ENCODE assay signal across 25 mouse cellular contexts in the genomic region with DNA sequence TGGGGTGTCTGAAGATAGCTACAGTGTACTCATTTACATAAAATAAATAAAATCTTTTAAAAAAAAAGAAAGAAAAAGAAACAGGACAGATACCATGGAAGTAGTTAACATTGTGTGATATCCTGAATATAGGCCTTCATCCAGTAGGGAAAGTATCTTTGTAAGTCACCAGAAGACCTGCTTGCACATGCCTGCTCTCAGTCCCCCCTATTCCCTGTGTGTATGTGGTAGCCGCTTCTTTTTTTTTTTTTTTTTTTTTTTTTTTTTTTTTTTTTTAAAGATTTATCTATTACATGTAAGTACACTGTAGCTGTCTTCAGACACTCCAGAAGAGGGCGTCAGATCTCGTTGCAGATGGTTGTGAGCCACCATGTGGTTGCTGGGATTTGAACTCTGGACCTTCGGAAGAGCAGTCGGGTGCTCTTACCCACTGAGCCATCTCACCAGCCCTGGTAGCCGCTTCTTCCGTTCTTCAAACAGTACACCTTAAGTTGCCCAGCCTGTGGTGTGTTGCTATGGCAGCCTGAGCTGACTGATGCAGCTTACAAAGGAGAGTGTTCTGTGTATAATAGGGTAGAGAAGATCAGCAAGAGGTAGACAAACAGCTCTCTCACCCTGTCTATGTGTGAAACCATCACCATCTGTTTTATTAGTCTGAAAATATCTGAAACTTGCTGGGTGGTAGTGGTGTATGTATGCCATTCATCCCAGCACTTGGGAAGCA. TPM values are rescaled to one million over a fixed set of nuclear protein-coding genes. Genes with fewer than 3 reads are reported as not detected.
DNase-seq lines count a peak whose midpoint lies in the region; ATAC-seq and TF ChIP-seq lines count a peak whose summit lies in the region.
"Had no signal": no experiment of that assay in that cellular context is flagged by ENCODE, and none has a peak within 500 bp of the region (broad histone marks: within the 10 kb centered on the region; RNA-seq: fewer than 3 reads in every experiment).

No protein-coding gene starts in this region.

- no peaks in the 10 kb centered on the region for H3K4me1 ChIP-seq in hindbrain, postnatal 0 days (ENCODE audit: insufficient read depth, low read length)
- H3K4me1 ChIP-seq in hindbrain, embryonic 16.5 days (ENCODE audit: control insufficient read depth, insufficient read depth, low read depth, low read length), result no peaks in the 10 kb centered on the region
- no peaks in the 10 kb centered on the region for H3K4me1 ChIP-seq in ES-E14 (ENCODE audit: control insufficient read depth in 2 of 2, insufficient read depth in 2 of 2, low read length in 2 of 2, poor library complexity in 1 of 2)
- H3K4me1 ChIP-seq in forebrain, embryonic 16.5 days (replicated peaks; ENCODE audit: control insufficient read depth, insufficient read depth, low read length), result 0 out of 2 replicates have a peak, but pooled peaks cover 2% of the 10 kb centered on the region
- no peaks in the 10 kb centered on the region for H3K4me1 ChIP-seq in cerebellum, adult 2 months (ENCODE audit: control insufficient read depth, insufficient read depth, low read length)
- H3K4me1 ChIP-seq: heart, embryonic 10.5 days; hindbrain, embryonic 10.5 days; neural tube, embryonic 15.5 days had no signal

- no peak overlapping the region for H3K4me3 ChIP-seq in hindbrain, postnatal 0 days (ENCODE audit: low read length)
- no peak overlapping the region for H3K4me3 ChIP-seq in hindbrain, embryonic 16.5 days (ENCODE audit: low read length)
- H3K4me3 ChIP-seq in ES-E14 (ENCODE audit: insufficient read depth in 1 of 2, low read depth in 1 of 2, low read length in 2 of 2, poor library complexity in 1 of 2, severe bottlenecking in 1 of 2), result no peak overlapping the region
- H3K4me3 ChIP-seq in forebrain, embryonic 16.5 days (replicated peaks; ENCODE audit: low read length), result no peak overlapping the region
- no peak overlapping the region for H3K4me3 ChIP-seq in cerebellum, adult 2 months (replicated peaks; ENCODE audit: insufficient read depth, low read depth, low read length)
- H3K4me3 ChIP-seq: embryonic facial prominence, embryonic 12.5 days; heart, embryonic 10.5 days; hindbrain, embryonic 10.5 days; neural tube, embryonic 15.5 days had no signal

- TF ChIP-seq POLR2A in cerebellum, adult 2 months (IDR thresholded peaks at IDR 0.05; ENCODE audit: borderline replicate concordance, insufficient read depth, low read length), result no peak

- H3K9me3 ChIP-seq in hindbrain, postnatal 0 days (ENCODE audit: low read length), result no peaks in the 10 kb centered on the region
- no peaks in the 10 kb centered on the region for H3K9me3 ChIP-seq in hindbrain, embryonic 16.5 days (ENCODE audit: control insufficient read depth, low read length)
- no peaks in the 10 kb centered on the region for H3K9me3 ChIP-seq in ES-E14 (ENCODE audit: control insufficient read depth, insufficient read depth, low read depth, low read length)
- H3K9me3 ChIP-seq in forebrain, embryonic 16.5 days (ENCODE audit: control insufficient read depth, low read length), result no peaks in the 10 kb centered on the region
- H3K9me3 ChIP-seq: embryonic facial prominence, embryonic 12.5 days; heart, embryonic 10.5 days; hindbrain, embryonic 10.5 days; neural tube, embryonic 15.5 days had no signal

- H3K36me3 ChIP-seq in hindbrain, postnatal 0 days (ENCODE audit: insufficient read depth, low read length), result peaks cover 17% of the 10 kb centered on the region
- H3K36me3 ChIP-seq in hindbrain, embryonic 16.5 days (ENCODE audit: control insufficient read depth, insufficient read depth, low read length), result peaks cover 22% of the 10 kb centered on the region
- H3K36me3 ChIP-seq in ES-E14 (ENCODE audit: control insufficient read depth, insufficient read depth, low read length, poor library complexity, severe bottlenecking), result peaks cover 2% of the 10 kb centered on the region; the same call in 1 of the 2 replicates
- H3K36me3 ChIP-seq in forebrain, embryonic 16.5 days (ENCODE audit: control insufficient read depth, insufficient read depth), result peaks cover 9% of the 10 kb centered on the region

- in situ Hi-C loops in ES-E14 (cut with MboI; ENCODE audit: low sequenced_read_pairs in 2 of 2, unreplicated experiment in 2 of 2), result no loop called here

- no peak overlapping the region for H3K9ac ChIP-seq in hindbrain, postnatal 0 days (replicated peaks; ENCODE audit: low read length)
- H3K9ac ChIP-seq in hindbrain, embryonic 16.5 days (ENCODE audit: low read depth, low read length), result no peak overlapping the region
- no peak overlapping the region for H3K9ac ChIP-seq in ES-E14 (ENCODE audit: insufficient read depth, low read depth, low read length, poor library complexity, severe bottlenecking)
- no peak overlapping the region for H3K9ac ChIP-seq in forebrain, embryonic 16.5 days (replicated peaks; ENCODE audit: low read depth, low read length)
- H3K9ac ChIP-seq: embryonic facial prominence, embryonic 12.5 days; neural tube, embryonic 15.5 days had no signal

- no peak for DNase-seq in hindbrain, postnatal 0 days (ENCODE audit: low spot score)
- DNase-seq in A20 (ENCODE audit: low read depth, low spot score) (peak; percentile 11), ES-E14 (ENCODE audit: low read depth, low spot score) (no peak)
- DNase-seq in T-cell, adult 2 months (ENCODE audit: low spot score), result no peak
- DNase-seq in cerebellum, adult 18-20 months, result no peak
- DNase-seq in cerebellum, adult 2 months, result no peak
- DNase-seq: adrenal gland, adult 8-10 months; cerebellum, adult 8-10 months; gastrocnemius, postnatal 25 days; kidney, adult 9 months; kidney, postnatal 25 days; left cerebral cortex, postnatal 4 days; midbrain, embryonic 14.5 days; right cerebral cortex, postnatal 14 days; spleen, adult 18-20 months; thymus, postnatal 4 days had no signal

- TF ChIP-seq CTCF in hindbrain, postnatal 0 days (IDR thresholded peaks at IDR 0.05; ENCODE audit: low read depth), result no peak
- TF ChIP-seq CTCF in cerebellum, adult 2 months (IDR thresholded peaks at IDR 0.05; ENCODE audit: borderline replicate concordance, insufficient read depth, low read depth, low read length), result no peak

- 82% methylated on average over 5 of the region's 7 CpGs for WGBS in hindbrain, postnatal 0 days
- WGBS in hindbrain, embryonic 16.5 days, result 74% methylated on average over 7 of the region's 7 CpGs
- 82% methylated on average over 5 of the region's 7 CpGs for WGBS in forebrain, embryonic 16.5 days
- WGBS in cerebellum, adult 2 months, result 66% methylated on average over 7 of the region's 7 CpGs

- no peak overlapping the region for H3K4me2 ChIP-seq in hindbrain, postnatal 0 days (ENCODE audit: low read depth, low read length)
- no peak overlapping the region for H3K4me2 ChIP-seq in hindbrain, embryonic 16.5 days (ENCODE audit: low read length)
- no peak overlapping the region for H3K4me2 ChIP-seq in forebrain, embryonic 16.5 days (ENCODE audit: low read length)
- H3K4me2 ChIP-seq: embryonic facial prominence, embryonic 12.5 days; neural tube, embryonic 15.5 days had no signal

- ATAC-seq in hindbrain, postnatal 0 days, result peak; percentile 21; the same call in 1 of the 2 replicates
- no peak for ATAC-seq in hindbrain, embryonic 16.5 days
- ATAC-seq in forebrain, embryonic 16.5 days, result peak; percentile 33; the same call in 1 of the 2 replicates
- ATAC-seq: inflammation-experienced regulatory T-cells, adult 6 months; lung, postnatal 0 days had no signal

- no peaks in the 10 kb centered on the region for H3K27me3 ChIP-seq in hindbrain, postnatal 0 days (ENCODE audit: insufficient read depth, low read length)
- no peaks in the 10 kb centered on the region for H3K27me3 ChIP-seq in hindbrain, embryonic 16.5 days (replicated peaks; ENCODE audit: control insufficient read depth, insufficient read depth, low read length)
- H3K27me3 ChIP-seq in forebrain, embryonic 16.5 days (replicated peaks; ENCODE audit: control insufficient read depth, insufficient read depth, low read length), result no peaks in the 10 kb centered on the region
- H3K27me3 ChIP-seq in cerebellum, adult 2 months (ENCODE audit: control insufficient read depth, insufficient read depth, low read length), result no peaks in the 10 kb centered on the region
- H3K27me3 ChIP-seq: embryonic facial prominence, embryonic 12.5 days; neural tube, embryonic 15.5 days had no signal

- H3K27ac ChIP-seq in hindbrain, postnatal 0 days, result no peak overlapping the region
- H3K27ac ChIP-seq in hindbrain, embryonic 16.5 days (ENCODE audit: low read depth, low read length), result no peak overlapping the region
- no peak overlapping the region for H3K27ac ChIP-seq in ES-E14 (ENCODE audit: insufficient read depth, low read depth, low read length, poor library complexity, severe bottlenecking)
- H3K27ac ChIP-seq in forebrain, embryonic 16.5 days (ENCODE audit: low read length), result no peak overlapping the region
- H3K27ac ChIP-seq in cerebellum, adult 2 months (ENCODE audit: insufficient read depth, low read length), result no peak overlapping the region
- H3K27ac ChIP-seq: embryonic facial prominence, embryonic 12.5 days; heart, embryonic 10.5 days; hindbrain, embryonic 10.5 days; neural tube, embryonic 15.5 days had no signal

RNA-seq across cellular contexts. Expression of a gene that starts 15.7 kb away (rescaled TPM):
- 104 and 130 TPM in 2 replicates for total RNA-seq in hindbrain, postnatal 0 days (2014; rRNA removed)
- polyA plus RNA-seq in hindbrain, postnatal 0 days (2015; fragmentation: Nextera tagmentation; extraction: Ambion mirVana), result 71.8 and 83.3 TPM in 2 replicates
- polyA plus RNA-seq in hindbrain, embryonic 16.5 days (2015; fragmentation: Nextera tagmentation; extraction: Ambion mirVana), result 96.3 and 98.2 TPM in 2 replicates
- total RNA-seq in ES-E14 (2012; rRNA removed), result 2.7 and 5.0 TPM in 2 replicates
- polyA plus RNA-seq in forebrain, embryonic 16.5 days (2015; fragmentation: Nextera tagmentation; extraction: Ambion mirVana), result 71.7 and 81.2 TPM in 2 replicates
- polyA plus RNA-seq in cerebellum, adult 2 months (2012; rRNA removed), result 25.6 and 28.8 TPM in 2 replicates

RNA-seq across cellular contexts. Expression of a gene that starts 24.0 kb away (rescaled TPM):
- total RNA-seq in hindbrain, postnatal 0 days (2014; rRNA removed), result 32.2 and 49.2 TPM in 2 replicates
- polyA plus RNA-seq in hindbrain, postnatal 0 days (2015; fragmentation: Nextera tagmentation; extraction: Ambion mirVana), result 288 and 322 TPM in 2 replicates
- polyA plus RNA-seq in hindbrain, embryonic 16.5 days (2015; fragmentation: Nextera tagmentation; extraction: Ambion mirVana), result 212 and 239 TPM in 2 replicates
- total RNA-seq in ES-E14 (2012; rRNA removed), result 118 and 191 TPM in 2 replicates
- 265 and 292 TPM in 2 replicates for polyA plus RNA-seq in forebrain, embryonic 16.5 days (2015; fragmentation: Nextera tagmentation; extraction: Ambion mirVana)
- polyA plus RNA-seq in cerebellum, adult 2 months (2012; rRNA removed), result 91.0 and 92.8 TPM in 2 replicates

RNA-seq across cellular contexts. Expression of a gene that starts 48.0 kb away (rescaled TPM):
- 14.3 and 19.8 TPM in 2 replicates for total RNA-seq in hindbrain, postnatal 0 days (2014; rRNA removed)
- 27.6 and 29.7 TPM in 2 replicates for polyA plus RNA-seq in hindbrain, postnatal 0 days (2015; fragmentation: Nextera tagmentation; extraction: Ambion mirVana)
- 32.1 and 36.5 TPM in 2 replicates for polyA plus RNA-seq in hindbrain, embryonic 16.5 days (2015; fragmentation: Nextera tagmentation; extraction: Ambion mirVana)
- 8.0 and 9.6 TPM in 2 replicates for total RNA-seq in ES-E14 (2012; rRNA removed)
- 35.7 and 40.5 TPM in 2 replicates for polyA plus RNA-seq in forebrain, embryonic 16.5 days (2015; fragmentation: Nextera tagmentation; extraction: Ambion mirVana)
- 48.8 and 51.7 TPM in 2 replicates for polyA plus RNA-seq in cerebellum, adult 2 months (2012; rRNA removed)

RNA-seq across cellular contexts. Expression of a gene that starts 48.0 kb away (rescaled TPM):
- 10.9 and 14.1 TPM in 2 replicates for total RNA-seq in hindbrain, postnatal 0 days (2014; rRNA removed)
- 39.4 TPM in 2 replicates for polyA plus RNA-seq in hindbrain, postnatal 0 days (2015; fragmentation: Nextera tagmentation; extraction: Ambion mirVana)
- 31.1 and 34.8 TPM in 2 replicates for polyA plus RNA-seq in hindbrain, embryonic 16.5 days (2015; fragmentation: Nextera tagmentation; extraction: Ambion mirVana)
- 31.6 and 43.0 TPM in 2 replicates for total RNA-seq in ES-E14 (2012; rRNA removed)
- polyA plus RNA-seq in forebrain, embryonic 16.5 days (2015; fragmentation: Nextera tagmentation; extraction: Ambion mirVana), result 25.2 and 27.7 TPM in 2 replicates
- 16.3 and 17.6 TPM in 2 replicates for polyA plus RNA-seq in cerebellum, adult 2 months (2012; rRNA removed)

RNA-seq across cellular contexts. Expression of a gene that starts 48.0 kb away (rescaled TPM):
- total RNA-seq in hindbrain, postnatal 0 days (2014; rRNA removed), result 0.10 TPM in 1 of 2 replicates, not detected in the other
- 1.7 and 1.9 TPM in 2 replicates for polyA plus RNA-seq in hindbrain, postnatal 0 days (2015; fragmentation: Nextera tagmentation; extraction: Ambion mirVana)
- 2.4 and 2.8 TPM in 2 replicates for polyA plus RNA-seq in hindbrain, embryonic 16.5 days (2015; fragmentation: Nextera tagmentation; extraction: Ambion mirVana)
- 0.98 and 1.1 TPM in 2 replicates for total RNA-seq in ES-E14 (2012; rRNA removed)
- 1.9 and 2.5 TPM in 2 replicates for polyA plus RNA-seq in forebrain, embryonic 16.5 days (2015; fragmentation: Nextera tagmentation; extraction: Ambion mirVana)
- polyA plus RNA-seq in cerebellum, adult 2 months (2012; rRNA removed), result 2.2 and 2.4 TPM in 2 replicates
- polyA plus RNA-seq: liver, adult 2 months had no signal
